Mouse (Mus musculus): ENCODE data around the gene Nrros.
A peak's percentile ranks its signal among the peaks of the same experiment; 100 is the strongest.

Gene Nrros

DNA sequence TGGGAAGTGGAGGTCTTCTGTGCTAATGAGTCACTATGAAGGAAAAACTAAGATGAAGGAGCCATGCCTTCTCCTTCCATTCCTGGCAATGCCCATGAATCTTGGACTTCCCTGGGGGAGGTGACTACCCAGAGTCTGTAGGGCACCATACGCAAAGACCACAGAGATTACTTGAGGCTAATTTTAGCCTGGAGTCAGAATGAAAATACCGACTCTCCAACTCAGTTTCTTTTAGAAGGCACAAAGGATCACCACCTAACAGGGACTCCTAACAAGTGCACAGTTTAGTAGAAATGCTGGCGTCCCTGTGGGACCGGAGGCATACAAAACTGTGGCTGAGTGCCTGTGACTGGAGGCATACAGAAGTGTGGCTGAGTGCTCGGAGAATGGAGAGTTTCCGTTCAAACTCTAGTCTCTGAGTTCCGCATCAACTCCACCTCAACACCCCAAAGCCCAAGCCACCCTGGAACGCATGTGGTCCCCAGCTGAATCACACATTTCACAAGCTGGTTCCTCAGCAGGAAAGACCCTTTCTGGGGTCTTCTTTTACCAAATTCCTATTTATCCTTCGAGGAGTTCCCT is 4.6 kb downstream of the Nrros start:
- no peak for DNase-seq

DNA sequence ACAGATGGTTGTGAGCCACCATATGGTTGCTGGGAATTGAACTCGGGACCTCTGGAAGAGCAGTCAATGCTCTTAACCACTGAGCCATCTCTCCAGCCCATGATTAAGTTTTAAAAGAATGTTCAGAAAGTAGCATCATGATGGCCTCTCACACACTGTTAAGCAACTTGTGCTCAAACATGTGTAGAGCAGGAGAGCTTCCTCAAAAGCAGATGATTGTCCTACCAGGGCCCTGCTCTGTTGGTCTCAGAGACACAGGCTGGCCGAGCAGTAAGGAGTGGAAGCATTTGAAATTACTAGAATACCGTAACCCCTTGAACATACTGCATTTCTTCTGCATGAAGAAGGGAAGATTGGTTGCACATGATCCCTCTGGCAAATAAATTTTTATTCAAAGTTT is 6.4 kb downstream of the Nrros start:
- DNase-seq, result no peak

DNA sequence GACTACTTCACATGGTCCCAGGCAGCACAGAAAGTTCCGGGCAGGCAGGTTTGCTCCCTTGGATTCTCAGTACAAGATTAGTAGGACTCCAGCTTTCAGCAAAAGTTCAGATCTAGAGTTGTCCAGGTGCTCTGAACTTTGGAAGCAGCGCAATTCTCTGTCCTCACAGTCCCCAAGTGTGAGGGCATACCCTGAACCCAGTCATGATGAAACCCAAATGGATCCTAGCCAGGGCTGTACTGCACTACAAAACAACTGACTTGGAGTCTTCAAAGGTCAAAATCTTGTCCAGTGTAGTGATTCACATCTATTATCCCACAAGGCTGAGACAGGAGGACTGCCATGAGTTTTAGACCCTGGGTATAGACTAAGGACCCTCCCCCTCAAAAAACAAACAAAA is 8.0 kb downstream of the Nrros start:
- DNase-seq, result no peak

DNA sequence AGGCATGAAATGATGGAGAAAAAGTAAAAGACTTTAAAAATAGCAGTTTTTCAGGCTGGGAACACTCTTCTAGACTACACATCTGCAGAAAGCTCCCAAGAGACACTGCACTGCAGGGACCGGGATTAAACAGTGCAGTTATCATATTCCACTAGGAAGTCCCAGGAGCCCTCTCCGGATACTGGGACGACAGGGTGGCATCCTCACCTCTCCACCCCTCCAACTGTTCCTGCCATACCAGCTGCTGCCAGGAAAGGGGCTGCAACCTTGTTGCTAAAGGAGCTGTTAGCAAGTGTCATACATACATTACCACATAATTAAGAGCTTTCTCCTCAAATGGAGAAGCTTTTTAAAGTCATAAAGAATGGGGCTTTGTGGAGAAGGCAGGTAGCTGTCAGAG is 8.7 kb downstream of the Nrros start:
- no peak for DNase-seq

DNA sequence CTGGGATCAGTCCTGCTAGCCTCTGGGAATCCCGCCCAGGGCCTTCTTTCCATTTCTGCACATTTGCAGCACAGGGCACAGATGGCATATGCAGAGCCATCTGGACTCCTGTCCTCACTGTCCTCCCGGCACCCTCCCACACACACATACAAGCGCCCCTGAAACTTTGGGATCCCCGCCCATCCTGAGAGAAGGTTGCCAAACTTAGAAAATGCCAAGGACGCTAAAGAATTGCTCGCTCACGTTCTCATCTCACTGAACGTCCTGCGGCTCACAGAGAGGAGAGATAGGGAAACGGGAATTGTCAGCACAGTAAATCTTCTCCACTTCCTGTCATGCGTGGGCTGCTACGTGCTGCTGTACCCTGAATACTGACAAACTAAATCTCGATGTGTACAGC is 11.0 kb downstream of the Nrros start:
- DNase-seq, result no peak

DNA sequence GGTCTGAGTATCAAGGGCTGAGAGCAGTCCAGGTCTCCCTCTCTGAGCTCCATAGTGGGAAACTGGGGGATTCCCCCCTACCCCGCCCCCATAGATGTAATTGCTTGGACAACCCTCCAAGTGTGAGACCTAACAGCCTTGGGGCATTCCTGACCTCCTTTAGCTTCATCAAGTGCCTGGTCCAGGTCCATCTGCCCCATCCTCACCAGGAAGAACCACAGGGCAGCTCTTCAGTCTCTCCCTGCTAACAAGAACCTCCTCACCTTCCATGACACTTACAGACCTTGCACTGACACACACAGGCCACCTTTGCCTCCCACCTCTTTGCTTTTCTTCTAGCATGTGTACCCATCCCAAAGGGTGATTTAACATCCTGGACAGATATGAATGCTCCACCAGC is 11.4 kb downstream of the Nrros start:
- no peak for DNase-seq

DNA sequence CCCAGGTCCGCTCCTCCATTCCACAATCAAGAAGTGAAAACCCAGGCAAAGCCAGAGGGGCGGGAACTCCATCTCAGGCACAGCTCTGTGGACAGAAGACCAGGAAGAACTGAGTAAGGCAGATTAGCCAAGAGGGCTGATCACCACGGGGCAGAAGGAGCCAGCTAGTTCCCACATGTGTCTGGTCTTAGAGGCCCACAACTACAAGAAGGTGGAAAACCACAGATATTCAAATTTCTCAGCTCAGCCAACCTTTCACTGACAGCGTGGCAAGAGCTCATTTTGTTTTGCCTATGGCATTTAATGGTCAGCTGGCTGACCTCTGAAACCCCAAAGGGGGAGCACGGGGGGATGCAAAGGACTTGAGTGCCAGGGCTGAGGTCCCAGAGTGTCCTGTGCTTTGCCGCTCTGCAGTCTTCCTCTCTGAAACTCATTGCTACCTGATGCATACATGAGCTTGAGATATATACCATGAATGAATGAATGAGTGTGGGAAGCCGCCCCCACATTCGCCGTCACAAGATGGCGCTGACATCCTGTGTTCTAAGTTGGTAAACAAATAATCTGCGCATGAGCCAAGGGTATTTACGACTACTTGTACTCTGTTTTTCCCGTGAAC is 17.7 kb downstream of the Nrros start:
- DNase-seq, result no peak

DNA sequence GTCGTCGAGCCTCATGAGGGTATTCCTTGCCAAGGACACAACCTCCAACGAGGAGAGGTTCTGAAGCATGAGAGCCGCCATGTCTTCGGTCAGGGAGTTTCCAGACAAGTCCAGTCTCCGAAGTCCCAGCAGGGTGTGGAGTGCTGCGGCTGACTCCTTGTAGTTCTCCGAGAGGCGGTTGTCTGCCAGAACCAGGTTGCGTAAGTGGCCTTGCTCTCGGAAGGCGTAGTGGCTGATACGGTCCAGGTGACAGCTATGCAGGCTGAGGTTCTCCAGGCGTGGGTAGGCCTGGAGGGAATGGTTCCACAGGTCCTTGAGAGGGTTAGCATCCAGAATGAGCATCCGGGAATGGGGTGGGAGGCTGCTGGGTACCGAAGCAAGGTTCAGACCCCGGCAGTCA is 20.8 kb downstream of the Nrros start:
- no peak for DNase-seq

DNA sequence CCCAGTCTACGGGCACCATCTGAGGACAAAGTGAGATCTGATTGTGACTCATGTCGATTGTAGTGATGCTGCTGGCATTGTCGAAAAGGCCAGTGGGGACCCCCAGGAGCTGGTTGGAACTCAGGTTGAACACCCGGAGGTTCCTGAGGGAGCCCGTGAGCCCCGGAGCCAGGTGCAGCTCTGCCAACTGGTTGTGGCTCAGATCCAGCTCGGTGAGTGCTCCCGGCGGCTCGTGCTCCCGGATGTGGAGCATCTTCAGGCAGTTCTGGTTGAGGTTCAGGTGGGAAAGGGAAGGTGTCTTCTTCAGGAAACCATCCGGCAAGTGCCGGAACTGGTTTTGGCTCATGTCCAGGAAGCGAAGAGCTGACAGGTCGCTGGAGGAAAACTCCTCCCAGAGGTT is 21.6 kb downstream of the Nrros start:
- no peak for DNase-seq

DNA sequence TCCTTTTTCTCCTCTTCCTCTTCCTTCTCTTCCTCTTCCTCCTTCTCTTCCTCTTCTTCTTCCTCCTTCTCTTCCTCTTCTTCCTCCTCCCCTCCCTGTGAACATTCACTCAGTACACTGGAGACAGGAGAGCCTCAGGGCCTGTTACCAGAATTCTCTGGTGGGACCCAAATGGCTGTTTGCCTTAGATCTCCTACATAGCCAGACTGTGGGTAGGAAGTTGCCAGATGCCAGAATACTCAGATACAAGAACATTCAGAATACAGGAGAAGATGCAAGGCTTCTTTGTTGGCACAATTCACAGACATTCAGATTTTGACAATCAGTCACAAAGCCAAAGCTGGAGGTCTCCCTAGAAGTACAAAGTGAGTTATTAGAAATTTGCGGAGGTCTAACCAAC is 26.4 kb downstream of the Nrros start:
- DNase-seq, result no peak

DNA sequence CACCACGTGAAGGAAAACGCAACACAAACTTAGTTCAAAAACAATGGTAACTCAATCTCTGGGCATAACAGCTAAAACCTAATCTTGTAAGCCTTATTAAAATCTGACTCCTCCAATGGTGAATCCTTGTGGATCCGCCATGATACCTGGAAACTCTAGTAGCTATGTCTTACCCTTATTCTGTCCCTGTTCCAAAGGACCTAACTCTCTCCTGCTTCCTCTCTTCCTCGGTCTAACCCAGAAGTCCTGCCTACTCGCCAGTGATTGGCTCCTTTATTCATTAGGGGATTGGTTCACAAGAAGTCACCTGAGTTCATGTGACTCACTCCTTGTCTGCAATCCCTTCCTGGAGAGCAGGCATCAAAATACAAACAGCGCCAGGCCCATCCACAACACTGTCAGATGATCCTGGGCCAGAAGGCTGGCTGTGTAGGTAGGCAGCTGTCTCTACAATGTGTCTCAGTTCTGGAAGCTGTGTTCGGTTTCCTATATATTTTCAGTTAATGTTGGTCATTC is 29.5 kb downstream of the Nrros start:
- no peak for DNase-seq

DNA sequence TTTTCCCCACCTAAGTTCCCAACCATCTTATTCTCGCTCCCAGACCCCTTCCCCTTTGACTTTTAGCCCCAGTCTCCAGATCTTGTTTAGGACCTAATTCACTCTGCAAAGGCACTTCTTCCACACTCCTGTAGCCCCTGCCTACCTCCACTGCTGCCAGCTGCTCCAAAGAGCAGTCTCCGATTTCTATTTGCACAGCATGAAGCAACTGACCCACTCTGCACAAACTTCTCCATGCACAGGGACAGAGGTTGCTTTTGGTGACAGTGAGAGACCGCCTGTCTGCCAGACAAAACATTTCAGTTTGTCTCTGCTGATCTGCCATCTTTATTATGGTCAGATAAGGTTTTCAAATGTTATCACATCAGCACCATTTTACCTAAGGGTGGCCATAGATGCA is 32.2 kb downstream of the Nrros start:
- no peak for DNase-seq

DNA sequence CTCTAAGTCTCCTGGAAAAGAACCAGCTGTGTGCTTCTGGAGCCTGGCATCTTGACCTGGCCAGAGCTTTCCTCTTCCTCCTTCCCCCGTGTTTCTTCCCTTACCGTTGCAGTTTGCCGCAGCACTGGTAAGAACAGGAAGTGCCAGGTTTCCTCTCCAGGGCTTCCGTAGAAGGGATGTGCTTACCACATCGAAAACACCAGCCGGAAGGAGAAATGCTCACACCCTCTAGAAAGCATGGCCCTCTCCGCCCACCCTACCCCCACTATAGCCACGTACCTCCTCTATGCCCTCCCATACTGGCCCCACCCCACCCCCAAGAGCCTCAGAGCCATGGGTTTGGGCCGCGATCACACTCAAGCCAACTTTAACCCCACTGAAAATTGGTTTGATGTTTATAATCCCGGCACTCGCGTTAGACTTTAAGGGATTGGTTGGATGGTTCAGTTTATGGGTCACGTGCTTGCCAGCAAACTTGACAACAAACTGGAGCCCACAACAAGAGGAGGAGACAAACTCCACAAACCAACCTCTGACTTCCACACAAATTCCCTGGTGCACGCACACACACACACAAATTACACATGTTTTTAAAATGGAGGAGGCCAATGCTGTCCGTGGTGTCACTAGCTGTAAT is 35.1 kb downstream of the Nrros start:
- DNase-seq, result peak; percentile 17

DNA sequence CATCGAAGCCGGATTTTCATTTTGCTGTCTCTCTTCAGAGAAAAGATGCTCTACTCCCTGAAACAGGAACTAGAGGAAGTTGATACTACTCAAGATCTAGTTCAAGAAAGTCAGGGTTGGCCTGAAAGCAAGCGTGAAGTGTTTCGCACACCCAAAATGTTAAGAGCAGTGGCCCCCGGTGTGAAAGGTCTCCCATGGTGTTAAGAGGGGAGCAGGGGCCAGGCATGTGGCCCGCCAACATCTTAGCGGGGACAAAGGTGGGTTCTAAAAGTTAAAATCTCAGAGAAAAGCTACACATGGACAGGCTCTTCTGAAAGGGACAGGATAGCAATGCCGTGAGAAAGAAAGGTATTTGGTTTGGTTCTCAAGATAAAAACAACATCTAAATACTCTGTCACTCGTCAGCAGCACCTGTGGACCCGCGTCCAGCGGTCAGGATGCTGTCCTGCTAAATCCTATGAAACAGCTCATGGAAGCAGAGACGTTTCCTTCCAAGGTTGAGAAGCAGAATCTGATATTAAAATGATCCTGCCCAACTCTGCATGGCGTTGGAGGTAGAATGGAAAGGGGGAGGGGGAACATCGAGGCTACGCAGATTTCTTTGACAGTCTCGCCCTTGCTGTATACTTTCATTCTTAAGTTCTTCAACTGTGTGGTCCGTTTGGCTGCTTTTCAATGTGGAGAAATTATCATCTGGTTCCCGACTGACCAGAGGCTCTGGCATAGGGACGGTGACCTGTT is 35.8 kb downstream of the Nrros start:
- no peak for DNase-seq

DNA sequence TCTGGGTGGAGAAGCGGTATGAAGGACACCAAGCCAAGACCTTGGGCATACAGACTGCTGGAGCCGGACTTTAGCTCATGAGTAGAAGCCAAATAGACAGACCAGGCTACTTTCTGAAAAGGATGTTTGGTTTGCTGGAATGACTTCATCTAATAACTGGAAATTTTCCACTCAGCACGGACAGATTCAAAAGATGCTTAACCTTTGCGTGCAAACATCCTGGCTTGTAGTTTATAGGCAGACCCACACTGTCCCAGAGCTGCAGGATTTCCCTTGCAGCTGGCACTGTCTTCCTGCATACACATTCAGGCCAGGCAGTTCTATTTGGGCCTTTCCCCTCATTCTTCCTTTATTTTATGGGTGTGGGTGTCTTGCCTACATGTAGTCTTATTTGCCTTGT is 38.3 kb downstream of the Nrros start:
- DNase-seq, result no peak

DNA sequence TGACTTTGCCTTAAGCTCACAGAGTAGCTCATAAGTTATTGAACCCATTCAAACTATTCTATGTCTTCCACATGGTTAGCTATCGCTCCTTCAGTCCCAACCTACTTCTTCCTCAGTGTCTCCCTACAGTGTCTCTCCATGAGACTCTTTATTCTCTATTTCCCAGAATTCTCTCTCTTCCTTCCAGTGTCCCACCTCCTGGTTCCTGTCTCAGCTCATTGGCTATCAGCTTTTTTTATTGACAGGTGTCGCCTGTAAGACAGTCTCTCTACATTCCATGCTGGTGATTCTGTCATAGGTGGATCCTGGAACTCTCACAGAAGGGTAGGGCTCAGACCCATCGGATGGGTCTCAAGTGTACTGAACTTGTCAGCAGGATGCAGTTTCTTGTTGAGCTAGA is 40.0 kb downstream of the Nrros start:
- no peak for DNase-seq

DNA sequence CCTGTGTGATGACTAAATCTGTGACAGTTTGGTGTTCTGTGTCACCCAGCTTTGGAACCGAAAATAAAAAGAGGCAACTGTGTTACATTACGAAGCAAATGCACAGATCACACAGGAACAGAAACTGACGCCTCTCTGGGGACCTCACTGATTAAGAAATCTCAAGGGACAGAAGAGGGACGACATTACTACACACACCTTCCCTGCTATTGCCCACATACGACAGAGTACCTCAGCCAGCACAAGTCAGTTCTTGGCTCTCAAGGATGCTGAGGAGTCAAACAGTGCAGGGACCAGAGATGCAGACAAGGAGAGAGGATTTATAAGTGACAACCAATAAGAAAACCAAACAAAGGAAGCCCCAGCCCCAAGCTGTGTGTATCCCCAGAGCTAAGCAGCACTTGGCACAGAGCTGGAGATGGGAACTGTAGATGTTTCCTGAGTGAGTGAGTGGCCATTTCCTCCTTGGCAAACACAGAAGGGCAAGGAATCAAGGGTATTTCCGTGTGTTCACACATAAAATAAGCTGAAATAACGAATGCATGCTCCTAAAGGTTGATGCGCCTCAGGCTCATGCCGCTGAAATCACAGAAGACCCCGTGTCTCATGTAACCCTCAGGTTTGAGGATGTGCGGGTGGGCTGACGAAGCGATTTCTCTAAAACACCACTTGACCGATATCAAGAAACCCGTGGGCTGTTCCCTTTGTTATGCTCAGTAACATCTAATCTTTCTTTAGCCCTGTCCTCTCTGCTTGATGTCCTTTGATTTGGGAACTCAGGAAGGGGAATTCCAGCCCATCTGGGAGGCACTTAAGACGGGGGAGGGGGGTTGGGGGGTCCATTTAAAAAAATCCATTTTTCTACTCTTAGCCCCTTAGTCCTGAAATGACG is 40.7 kb downstream of the Nrros start:
- no peak for DNase-seq

DNA sequence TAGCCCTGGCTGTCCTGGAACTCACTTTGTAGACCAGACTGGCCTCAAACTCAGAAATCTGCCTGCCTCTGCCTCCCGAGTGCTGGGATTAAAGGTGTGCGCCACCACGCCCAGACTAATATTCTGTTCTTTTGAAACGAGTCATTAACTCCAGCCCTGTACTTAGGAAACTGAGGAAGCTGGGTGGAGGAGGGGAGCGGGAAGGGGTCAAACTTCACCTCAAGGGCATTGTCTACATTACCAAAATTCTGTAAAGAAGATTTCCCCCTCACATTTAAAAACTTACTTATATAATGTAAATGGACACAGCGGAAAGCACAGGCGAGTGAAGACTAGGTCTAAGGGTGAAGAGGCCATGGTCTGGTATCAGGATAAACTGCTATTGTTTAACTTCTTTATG is 41.4 kb downstream of the Nrros start:
- no peak for DNase-seq

DNA sequence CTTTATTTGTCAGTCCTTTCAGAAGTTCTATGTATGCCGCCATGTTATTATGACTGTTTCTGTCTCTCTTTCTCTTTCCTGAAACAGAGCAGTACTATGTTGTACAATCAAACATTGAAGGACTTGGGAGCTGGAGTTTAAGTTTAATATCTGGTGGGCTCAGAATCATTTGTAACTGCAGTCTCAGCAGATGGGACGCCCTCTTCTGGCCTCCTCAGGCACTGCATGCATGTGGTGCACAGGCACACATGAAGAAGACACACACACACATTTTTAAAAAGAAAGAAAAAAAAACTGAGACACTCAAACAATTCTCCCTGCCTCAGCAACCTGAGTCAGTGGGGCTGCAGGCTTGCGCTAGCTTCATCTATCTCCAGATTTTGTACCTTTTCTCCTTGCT is 44.9 kb downstream of the Nrros start:
- no peak for DNase-seq

DNA sequence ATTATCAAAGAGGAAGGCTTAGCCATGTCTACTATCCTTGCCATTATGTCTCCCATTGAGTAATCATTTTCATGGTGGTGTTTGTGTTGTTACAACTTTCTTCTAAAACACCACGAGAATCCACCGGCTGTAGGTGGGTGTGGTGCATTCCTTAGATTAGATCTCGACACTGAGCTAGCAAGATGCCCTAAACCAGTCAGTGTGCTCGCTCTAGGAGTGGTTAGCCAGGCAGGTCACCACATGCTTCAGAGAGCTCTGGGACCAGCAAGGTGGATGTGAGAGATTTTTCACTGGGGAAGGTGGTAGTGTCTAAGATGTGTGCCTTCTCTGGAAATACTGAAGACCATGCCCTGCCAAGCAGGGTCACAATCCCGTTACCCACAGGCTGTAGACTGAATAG is 49.2 kb downstream of the Nrros start:
- DNase-seq, result no peak

DNA sequence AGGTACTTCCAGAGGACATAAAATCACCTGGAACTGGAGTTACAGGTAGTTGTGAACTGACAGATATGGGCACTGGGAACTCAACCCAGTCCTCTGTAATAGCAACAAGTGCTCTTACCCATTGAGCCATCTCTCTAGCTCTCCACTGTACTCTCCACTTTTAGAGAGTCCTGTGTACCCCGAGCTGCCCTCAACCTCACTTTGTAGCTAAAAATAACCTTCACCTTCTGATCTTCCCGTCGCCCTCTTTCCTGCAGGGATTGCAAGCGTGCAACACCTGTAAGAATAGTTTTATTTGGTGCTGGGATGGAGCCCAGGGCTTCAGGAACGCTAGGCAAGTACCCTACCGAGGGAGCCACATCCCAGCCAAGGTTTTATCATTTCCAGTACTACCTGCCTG is 49.6 kb downstream of the Nrros start:
- no peak for DNase-seq

DNA sequence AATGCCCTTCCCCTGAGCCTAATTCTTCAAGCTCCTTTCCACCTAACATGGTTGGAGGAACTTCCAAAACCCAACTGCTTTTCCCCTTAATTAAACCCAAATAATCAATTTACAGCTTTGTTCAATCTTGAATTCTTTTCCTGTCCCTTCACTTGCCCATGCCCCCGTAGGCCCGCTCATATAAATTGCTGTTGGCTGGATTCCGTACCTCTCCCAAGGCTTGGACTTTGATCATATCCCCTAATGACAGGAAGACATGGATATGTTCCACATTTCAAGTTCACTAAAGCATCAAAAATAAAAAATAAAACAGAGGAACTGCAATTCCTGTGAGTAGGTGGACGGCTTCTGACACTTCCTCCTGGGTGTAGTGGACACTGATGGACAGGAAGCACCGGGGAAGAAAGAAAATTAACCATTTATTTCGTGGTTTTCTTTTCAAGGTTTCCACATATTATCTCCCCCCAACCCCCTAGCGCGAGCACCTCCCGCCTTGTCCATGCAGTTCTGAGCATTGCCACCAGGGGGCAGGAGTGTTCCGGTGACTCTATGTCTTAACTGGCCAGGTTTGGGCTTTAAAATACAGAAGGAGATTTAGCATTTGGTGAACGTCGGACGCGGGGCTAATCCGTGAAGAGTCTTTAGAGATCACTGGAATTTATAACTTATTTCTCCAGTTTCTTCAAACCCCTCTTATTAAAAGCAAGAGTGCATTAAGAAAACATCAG is 50.3 kb downstream of the Nrros start:
- peak; percentile 78 for DNase-seq

Data from embryo, embryonic 11 days (tissue).